Mouse (Mus musculus): ENCODE data around the gene Xpo4.
"Not testable (repeated sequence)": the region's sequence is repeated elsewhere in the genome, so short reads cannot be mapped to it uniquely, and the experiment has no call there.

Gene Xpo4

GRCm38 (mm10) chr14:57682751-57683150 lies 17.5 kb upstream of the Xpo4 start:
- no peak for DNase-seq (ENCODE audit: low spot score in 2 of 2)

DNA sequence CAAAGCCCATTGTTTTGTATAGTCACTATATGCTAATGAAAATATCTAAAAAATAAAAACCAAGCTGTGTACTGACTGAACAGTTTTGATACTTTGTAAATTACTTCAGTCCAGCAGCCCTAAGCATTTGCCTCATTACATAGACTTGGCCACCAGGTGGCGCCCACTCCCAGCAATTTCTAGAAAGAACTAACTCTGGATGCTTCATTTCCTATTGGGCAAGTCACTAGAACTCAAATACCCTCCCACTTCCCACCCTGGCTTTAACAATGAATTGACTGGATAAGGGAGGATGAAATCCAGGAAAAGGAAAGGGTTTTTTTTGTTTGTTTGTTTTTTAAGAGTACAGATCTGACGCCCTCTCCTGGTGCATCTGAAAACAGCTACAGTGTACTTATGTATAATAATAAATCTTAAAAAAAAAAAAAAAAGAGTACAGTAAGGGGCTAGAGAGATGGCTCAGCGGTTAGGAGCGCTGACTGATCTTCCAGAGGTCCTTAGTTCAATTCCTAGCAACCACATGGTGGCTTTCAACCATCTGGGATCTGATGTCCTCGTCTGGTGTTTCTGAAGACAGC lies 14.8 kb upstream of the Xpo4 start:
- peak; percentile 76 to 89 for DNase-seq (ENCODE audit: low spot score in 2 of 2)

GRCm38 (mm10) chr14:57679523-57679922 lies 14.3 kb upstream of the Xpo4 start:
- no peak for DNase-seq (ENCODE audit: low spot score in 2 of 2)

- no peak for DNase-seq (ENCODE audit: low spot score in 2 of 2)
Measured at GRCm38 (mm10) chr14:57675481-57675880, 10.3 kb upstream of the Xpo4 start.

GRCm38 (mm10) chr14:57665628-57665950 lies 359 bp upstream of the Xpo4 start:
- DNase-seq (ENCODE audit: low spot score in 2 of 2) = no peak

- DNase-seq (ENCODE audit: low spot score in 2 of 2) = peak; percentile 52 to 71
Measured at GRCm38 (mm10) chr14:57664311-57664821, 864 bp downstream of the Xpo4 start.

DNA sequence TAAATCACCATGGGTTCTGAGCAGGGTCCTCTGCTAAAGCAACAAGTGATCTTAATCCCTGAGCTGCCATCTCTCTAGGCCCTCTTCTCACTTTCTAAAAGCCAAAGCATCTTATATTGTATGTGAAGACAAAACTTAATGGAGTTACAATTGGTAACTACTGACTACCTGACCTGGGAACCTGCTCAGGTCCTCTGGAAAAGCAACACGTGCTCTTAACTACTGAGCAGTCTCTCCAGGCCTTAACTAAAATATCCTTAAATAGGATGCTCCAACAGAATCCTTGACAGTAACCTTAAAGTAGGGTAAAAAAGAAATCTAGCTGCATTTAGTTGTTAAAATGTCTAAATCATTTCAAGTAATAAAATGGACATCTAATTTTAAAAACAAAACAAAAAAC lies 1.6 kb downstream of the Xpo4 start:
- no peak for DNase-seq (ENCODE audit: low spot score in 2 of 2)

- no peak for DNase-seq (ENCODE audit: low spot score in 2 of 2)
Measured at GRCm38 (mm10) chr14:57658301-57658700, 6.9 kb downstream of the Xpo4 start.

DNA sequence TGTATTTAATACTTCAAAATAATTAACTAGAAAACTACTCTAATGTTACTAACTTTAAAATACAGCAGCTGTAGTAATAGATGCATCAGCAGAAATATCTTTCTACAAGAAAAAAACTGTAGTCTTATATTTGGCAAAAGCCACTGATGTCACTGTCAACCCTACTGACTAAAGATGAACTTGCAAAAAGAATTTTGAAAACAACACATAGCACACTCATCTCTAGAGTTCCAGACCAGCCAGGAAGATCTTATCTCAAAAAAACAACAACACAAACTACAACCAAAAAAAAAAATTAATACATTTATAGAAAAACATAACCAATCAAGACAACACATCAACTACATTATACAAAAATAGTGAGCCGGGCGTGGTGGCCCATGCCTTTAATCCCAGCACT lies 7.7 kb downstream of the Xpo4 start:
- no peak for DNase-seq (ENCODE audit: low spot score in 2 of 2)

DNA sequence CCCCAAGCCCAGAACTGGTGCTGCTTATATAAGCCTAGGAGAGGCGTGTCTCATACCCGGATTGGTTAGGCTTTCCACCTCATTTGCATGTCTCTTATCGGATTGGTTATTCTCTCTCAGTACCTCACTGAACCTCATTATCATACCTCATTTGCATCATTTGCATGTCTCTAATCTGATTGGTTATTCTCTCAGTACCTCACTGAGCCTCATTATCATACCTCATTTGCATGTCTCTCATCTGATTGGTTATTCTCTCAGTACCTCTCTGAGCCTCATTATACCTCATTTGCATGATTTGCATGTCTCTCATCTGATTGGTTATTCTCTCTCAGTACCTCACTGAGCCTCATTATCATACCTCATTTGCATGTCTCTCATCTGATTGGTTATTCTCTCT lies 8.7 kb downstream of the Xpo4 start:
- not testable (repeated sequence) for DNase-seq (ENCODE audit: low spot score in 2 of 2)

GRCm38 (mm10) chr14:57649501-57649900 lies 15.7 kb downstream of the Xpo4 start:
- no peak for DNase-seq (ENCODE audit: low spot score in 2 of 2)

- DNase-seq (ENCODE audit: low spot score in 2 of 2) = no peak
Measured at GRCm38 (mm10) chr14:57646155-57646554, 19.1 kb downstream of the Xpo4 start.

DNA sequence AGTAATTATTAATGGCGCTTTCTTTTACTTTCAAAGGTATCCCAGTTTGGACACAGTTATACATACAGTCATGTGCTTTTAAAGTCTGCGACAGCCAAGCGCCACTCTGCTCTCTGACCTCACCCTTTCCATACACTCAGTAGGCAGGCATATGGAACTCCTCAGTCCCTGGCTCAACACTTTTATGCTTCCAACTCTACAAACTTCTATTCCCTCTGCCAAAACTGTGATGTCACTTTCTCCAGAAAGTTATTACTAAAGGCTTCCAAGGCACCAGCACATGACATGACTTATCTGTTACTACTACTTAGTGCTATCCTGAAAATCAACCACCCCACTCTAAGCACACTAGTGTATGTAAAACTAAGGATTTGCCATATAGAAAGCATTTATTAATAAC lies 26.1 kb downstream of the Xpo4 start:
- DNase-seq (ENCODE audit: low spot score in 2 of 2) = no peak

- DNase-seq (ENCODE audit: low spot score in 2 of 2) = no peak
Measured at GRCm38 (mm10) chr14:57634141-57634540, 31.1 kb downstream of the Xpo4 start.

DNA sequence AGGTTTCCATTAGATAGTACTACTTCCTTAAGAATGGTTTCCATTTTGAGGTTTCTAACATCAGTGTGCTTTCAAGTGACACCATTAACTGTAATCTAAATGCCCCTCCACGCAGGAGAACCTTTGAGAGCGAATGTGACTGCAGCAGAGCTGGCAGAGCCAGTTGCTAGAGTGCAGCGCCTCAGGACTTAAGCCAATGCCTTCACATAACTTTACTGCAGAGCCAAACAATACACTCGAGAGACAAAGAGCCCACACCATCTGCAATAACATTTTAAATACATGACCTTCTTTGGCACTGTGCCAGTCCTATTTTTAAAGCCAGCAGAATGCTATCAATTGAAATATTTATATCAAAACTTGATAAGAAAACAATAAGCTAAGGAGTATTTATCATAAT lies 35.6 kb downstream of the Xpo4 start:
- no peak for DNase-seq (ENCODE audit: low spot score in 2 of 2)

- DNase-seq (ENCODE audit: low spot score in 2 of 2) = no peak
Measured at GRCm38 (mm10) chr14:57622934-57623333, 42.3 kb downstream of the Xpo4 start.

- no peak for DNase-seq (ENCODE audit: low spot score in 2 of 2)
Measured at GRCm38 (mm10) chr14:57621699-57622098, 43.5 kb downstream of the Xpo4 start.

- no peak for DNase-seq (ENCODE audit: low spot score in 2 of 2)
Measured at GRCm38 (mm10) chr14:57620598-57621236, 44.5 kb downstream of the Xpo4 start.

GRCm38 (mm10) chr14:57619487-57619886 lies 45.7 kb downstream of the Xpo4 start:
- DNase-seq (ENCODE audit: low spot score in 2 of 2) = peak in 1 of 2 experiments; percentile 19

DNA sequence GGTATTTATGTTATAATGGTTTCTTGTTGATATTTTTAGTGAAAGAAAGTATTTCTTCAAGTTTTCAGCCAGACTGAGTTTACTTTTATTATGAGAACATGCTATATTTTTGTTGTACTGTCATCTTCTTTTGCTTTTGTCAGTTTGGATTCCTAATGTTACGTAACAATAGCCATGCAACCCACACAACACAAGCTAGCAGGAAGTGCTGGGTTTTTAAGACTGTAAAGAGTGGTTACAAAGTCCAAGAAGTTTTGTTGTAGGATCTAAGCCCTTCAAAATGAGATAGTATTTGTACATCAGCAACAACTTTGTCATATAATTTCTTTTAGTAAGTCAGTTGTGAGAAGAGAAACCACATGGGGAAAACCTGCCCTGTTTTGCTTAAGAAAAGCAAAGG lies 47.6 kb downstream of the Xpo4 start:
- no peak for DNase-seq (ENCODE audit: low spot score in 2 of 2)

- DNase-seq (ENCODE audit: low spot score in 2 of 2) = no peak
Measured at GRCm38 (mm10) chr14:57616339-57616965, 48.8 kb downstream of the Xpo4 start.

DNA sequence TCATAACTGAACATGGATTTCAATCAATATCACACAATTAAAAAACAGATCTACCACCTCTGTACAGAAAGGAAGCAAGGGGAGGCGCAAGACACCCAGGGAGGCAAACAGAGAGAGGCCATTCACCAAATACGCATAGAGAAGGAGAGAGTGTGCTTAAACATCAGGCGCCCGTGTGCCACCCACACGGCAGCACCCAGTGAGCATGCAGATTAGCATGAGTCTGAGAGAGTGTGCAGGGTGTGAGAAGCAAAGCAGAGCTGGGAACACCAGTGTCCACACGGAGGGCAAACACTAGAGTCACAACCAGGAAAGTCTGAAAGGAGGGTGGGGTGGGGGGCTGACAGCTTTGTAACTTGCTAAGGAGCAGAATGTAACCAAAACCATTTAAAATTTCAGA lies 49.4 kb downstream of the Xpo4 start:
- DNase-seq (ENCODE audit: low spot score in 2 of 2) = no peak

GRCm38 (mm10) chr14:57611034-57611433 lies 54.2 kb downstream of the Xpo4 start:
- no peak for DNase-seq (ENCODE audit: low spot score in 2 of 2)

Measured in spleen, postnatal 10 days (tissue).